Mouse (Mus musculus) ES-E14 (cell line): ENCODE data around the gene Fam178b.

Experiments
- CHD2 ChIP-seq: IDR thresholded peaks from 2 replicates; pipeline ENCODE4 v1.6.1; 2014; ENCODE audit warnings: mild to moderate bottlenecking, low read depth, low read length, inconsistent platforms
- HCFC1 ChIP-seq: IDR thresholded peaks from 2 replicates; pipeline ENCODE4 v1.6.1; 2012; ENCODE audit warnings: low read length, inconsistent platforms, borderline replicate concordance; ENCODE audit not compliant: insufficient read depth
- MAFK ChIP-seq: IDR thresholded peaks from 2 replicates; pipeline ENCODE4 v1.6.1; 2014; ENCODE audit warnings: mild to moderate bottlenecking, low read depth, low read length, inconsistent platforms; ENCODE audit not compliant: insufficient read depth
- ZC3H11A ChIP-seq: IDR thresholded peaks from 2 replicates; pipeline ENCODE4 v1.6.1; 2012; ENCODE audit warnings: low read depth, mild to moderate bottlenecking, inconsistent platforms, low read length, borderline replicate concordance
- ZNF384 ChIP-seq: IDR thresholded peaks from 2 replicates; pipeline ENCODE4 v1.6.1; 2012; ENCODE audit warnings: low read depth, low read length, inconsistent platforms

GRCm38 (mm10) chr1:36644615-36645007 is 38.4 kb downstream of the Fam178b start:
- TF ChIP-seq ZC3H11A = no peak
- no peak for TF ChIP-seq HCFC1
- no peak for TF ChIP-seq ZNF384
- no peak for TF ChIP-seq CHD2
- no peak for TF ChIP-seq MAFK
